Mouse (Mus musculus): ENCODE measurements around the gene Gm20388. TPM values are rescaled to one million over a fixed set of nuclear protein-coding genes. Genes with fewer than 3 reads are reported as not detected.
A peak's percentile ranks its signal among the peaks of the same experiment; 100 is the strongest.
"Not testable (repeated sequence)": the region's sequence is repeated elsewhere in the genome, so short reads cannot be mapped to it uniquely, and the experiment has no call there.

The Gm20388 gene
- total RNA-seq, 1 experiment from 2014 or later: 10.0 TPM

DNA sequence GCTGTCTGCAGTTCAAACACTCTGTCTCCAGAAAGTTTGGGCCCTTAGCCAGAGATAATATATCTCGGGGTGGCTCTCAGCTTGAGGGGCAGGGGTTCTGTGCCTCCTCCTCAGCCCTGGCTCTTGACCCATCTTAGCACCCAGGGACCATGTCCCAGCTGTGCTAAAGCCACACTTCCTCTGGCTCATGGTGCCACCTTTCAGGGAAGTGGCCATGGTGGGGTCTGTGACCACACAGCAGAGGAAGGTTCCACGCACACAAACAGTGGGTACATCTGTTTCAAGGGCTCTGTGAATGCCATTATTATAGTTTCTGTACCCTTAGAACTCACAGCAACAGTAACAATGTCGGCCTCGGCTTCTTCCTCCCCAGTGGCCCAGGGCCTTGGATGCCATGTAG, 873.1 kb downstream of the Gm20388 start:
- no peak for ATAC-seq (replicated peaks; ENCODE audit: insufficient number of reproducible peaks, low FRiP score, low TSS enrichment, poor library complexity, severe bottlenecking)

DNA sequence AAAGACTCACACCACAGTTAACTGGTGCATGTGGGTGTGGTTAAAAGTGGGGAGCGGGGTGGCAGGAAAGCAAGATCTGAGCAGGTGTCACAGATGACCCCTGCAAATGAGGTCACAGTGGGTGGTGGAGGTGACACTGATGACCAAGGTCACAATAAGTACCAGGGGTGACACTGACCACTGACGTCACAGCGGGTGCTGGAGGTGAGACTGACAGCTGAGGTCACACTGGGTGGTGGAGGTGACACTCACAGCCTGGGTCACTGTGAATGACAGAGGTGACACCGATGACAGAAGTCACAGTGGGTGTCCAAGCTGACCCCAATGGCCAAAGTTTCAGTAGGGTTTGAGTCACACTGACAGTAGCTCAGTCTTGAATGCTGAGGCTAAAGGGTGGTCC, 876.1 kb downstream of the Gm20388 start:
- ATAC-seq (replicated peaks; ENCODE audit: insufficient number of reproducible peaks, low FRiP score, low TSS enrichment, poor library complexity, severe bottlenecking): peak; percentile 75

DNA sequence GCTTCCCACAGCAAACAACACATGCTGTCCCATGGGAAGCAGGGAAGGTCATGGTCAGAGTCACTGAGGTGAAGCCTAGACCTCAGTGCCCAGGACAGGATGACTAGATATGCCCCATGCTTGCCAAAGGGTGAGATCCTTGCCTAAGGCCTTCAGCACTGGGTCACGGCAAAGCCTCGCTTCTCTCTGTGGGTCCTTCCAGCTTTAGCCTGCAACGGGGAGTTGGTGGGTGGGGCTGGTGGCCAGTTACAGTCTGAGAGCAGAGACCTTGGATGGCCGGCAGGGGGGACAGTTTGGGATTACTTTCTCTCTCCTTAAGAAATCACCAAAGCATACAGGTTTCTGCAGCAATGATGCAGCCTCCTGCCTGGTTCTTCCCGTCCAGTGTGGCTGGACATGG, 877.0 kb downstream of the Gm20388 start:
- ATAC-seq (replicated peaks; ENCODE audit: insufficient number of reproducible peaks, low FRiP score, low TSS enrichment, poor library complexity, severe bottlenecking): no peak

DNA sequence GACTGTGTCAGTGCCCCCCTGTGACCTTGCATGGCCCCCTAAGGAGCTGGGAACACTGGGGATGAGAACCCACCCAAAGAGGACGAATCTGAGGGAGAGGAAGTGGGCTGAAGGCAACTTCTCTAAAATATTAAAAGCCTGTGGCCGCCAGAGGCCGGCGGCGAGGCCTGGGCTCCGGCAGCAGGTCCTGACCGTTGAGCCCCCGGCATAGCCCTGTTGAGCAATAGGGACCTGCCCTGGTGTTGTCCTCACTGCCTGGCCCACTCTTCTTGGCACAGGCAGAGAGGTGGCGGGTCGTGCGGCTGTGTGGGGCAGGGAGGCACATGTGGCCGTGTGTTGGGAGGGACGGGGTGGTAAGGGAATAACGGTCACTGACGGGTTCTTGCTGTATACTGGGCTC, 882.1 kb downstream of the Gm20388 start:
- no peak for ATAC-seq (replicated peaks; ENCODE audit: insufficient number of reproducible peaks, low FRiP score, low TSS enrichment, poor library complexity, severe bottlenecking)

DNA sequence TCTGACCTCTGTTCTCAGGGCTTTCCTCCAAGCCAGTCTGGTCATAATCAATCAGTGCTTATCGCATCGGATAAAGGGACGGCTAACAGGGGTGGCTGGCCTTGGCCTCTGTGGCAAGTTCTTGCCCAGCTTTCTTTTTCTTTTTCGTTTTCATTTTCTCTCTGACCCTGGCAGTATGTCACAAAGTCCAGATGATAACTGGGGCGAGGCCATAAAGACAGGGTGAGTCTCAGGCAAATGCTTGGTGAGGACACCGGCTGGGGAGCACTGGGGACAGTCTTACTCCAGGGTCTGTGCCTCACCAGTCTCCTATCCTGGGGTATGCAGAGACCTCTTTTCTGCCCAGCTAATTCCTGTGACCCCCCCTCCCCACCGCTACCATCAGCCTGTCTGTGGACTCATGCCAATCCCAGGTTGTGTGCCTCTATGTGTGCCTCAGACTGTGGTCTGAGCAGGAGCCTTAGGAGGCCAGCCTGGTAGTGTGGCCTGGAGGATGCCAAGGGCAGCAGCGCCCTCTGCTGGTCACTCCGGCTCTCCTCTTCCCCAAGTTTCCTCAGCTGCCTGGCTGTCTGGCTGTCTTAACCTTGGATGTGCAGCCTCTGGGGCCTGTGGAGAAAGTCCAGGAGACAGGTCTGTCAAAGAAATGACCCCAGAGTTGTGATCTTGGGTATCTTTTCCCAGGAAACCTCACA, 885.4 kb downstream of the Gm20388 start:
- ATAC-seq (replicated peaks; ENCODE audit: insufficient number of reproducible peaks, low FRiP score, low TSS enrichment, poor library complexity, severe bottlenecking): peak; percentile 69

DNA sequence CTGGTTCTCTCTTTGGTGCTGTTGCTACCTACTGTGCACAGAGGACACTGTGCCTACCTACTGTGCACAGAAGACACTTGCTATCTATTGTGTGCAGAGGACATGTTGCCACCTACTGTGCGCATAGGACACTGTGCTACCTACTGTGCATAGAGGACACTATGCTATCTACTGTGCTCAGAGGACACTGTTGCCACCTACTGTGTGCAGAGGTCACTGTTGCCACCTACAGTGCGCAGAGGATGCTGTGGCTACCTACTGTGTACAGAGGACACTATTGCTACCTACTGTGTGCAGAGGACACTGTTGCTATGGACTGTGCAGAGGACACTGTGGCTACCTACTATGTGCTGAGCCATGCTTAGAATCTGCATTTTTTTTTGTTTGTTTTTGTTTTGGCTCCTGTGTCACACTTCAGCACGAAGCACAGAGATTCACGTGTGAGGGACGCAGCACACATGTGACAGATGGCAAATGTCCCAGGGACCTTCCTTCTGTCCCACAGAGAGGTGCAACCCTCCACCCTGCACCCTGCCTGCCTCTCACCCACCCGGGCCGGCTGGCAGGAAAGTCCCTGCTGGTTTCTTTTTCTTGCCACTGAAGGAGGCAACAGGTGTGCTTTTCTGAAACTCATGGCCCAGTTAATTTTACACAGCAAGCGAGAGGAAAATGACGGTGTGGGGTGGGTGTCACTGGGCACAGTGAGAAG, 886.5 kb downstream of the Gm20388 start:
- ATAC-seq (replicated peaks; ENCODE audit: insufficient number of reproducible peaks, low FRiP score, low TSS enrichment, poor library complexity, severe bottlenecking): no peak

DNA sequence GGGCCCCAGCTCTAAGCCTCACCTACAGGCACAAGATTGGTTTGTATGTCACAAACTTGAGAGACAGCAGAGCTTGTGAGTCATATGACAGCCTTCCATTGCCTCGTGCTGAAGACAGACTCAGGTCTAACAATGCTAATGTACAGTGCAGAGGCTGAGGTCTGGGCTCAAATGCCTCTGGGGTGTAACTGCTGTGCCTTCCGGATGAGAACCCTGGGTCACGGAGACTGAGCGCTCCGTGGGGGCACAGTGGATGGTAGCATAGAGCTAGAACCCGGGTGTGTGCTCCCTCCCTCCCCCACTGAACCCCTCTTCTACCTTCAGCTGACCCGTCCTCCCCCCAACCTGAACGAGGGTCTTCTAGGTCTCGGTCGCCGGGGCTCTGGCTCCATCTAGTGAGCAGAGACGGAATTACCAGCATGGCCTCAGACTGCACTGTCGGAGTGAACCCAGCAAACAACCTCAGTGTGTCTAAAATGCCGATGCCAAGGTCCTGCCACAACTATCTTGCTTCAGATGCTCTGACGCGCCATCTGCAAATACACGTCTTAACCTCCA, 889.7 kb downstream of the Gm20388 start:
- ATAC-seq (replicated peaks; ENCODE audit: insufficient number of reproducible peaks, low FRiP score, low TSS enrichment, poor library complexity, severe bottlenecking): no peak

DNA sequence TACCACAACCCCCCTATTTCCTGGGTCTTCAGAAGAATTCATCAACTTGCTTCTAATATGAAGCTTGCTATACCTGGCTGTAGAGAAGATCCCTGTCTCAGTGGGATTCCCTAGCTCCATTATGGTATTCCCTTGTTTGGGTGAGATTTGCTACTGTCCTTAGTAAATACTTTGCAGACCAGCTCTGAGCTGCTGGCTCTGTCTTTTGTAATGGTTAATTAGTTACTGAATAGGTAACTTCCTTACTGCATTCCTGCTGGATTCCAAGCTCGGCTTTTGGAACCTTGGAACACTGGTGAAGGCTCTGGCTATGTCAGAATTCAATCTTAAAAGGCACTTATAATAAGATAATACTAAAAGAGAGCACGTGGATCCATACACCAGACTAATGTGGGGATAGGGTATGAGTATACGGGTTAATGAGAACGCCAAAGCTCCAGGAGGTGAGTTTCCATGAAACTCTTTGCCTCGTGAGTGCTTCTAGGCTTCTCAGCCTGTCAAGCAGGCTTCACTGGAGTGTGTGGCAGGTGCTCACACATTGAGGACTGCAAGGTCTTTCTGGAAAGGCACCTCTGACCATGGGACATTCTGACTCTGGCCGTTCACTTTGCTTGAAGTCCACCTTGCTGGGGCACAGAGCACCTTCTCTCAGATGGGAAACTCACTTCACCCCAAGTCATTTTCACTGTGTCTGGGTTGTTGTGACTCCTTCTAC, 893.2 kb downstream of the Gm20388 start:
- ATAC-seq (replicated peaks; ENCODE audit: insufficient number of reproducible peaks, low FRiP score, low TSS enrichment, poor library complexity, severe bottlenecking): not testable (repeated sequence)

DNA sequence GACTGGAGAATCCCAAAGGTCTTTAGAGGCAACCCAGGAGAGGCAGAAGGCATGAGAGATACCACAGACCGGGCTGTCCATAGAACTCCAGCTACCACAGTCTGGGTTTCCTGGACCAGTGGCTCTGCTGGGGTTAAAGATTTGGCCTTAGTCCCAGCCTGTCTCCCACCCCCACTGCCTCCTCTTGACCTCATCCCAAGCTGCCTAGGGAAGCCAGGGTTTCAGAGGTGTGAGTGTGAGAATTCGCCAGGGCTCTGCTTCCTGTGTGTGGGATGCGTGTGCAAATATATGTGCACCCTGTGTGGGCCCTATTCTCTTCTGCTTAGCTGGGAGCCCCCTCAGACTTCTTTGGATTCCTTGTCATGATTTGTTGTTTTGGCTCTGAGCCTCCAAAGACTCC, 894.1 kb downstream of the Gm20388 start:
- ATAC-seq (replicated peaks; ENCODE audit: insufficient number of reproducible peaks, low FRiP score, low TSS enrichment, poor library complexity, severe bottlenecking): no peak

DNA sequence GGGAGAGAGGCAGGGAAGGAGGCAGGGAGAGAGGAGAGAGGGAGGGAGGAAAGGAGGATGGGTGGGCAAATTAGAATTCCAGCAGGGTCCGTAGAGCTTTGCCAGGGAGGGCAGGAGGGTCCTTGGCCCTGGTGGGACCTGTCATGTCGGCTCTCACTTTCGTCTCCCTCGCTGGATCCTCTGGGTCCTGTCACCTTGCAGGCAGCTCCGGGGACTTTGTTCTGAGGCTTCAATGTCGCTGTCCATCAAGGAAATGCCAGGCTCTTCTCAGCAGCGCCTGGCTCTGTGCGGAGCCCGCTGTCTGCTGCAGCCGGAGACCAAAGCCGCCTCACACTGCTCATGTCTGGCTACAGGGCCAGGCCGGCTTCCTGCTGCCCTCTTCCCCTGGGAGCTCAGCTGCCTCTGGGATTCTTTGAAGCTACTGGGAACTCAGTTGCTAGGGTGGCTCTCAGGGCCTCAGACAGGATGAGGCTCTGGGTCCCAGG, 896.2 kb downstream of the Gm20388 start:
- ATAC-seq (replicated peaks; ENCODE audit: insufficient number of reproducible peaks, low FRiP score, low TSS enrichment, poor library complexity, severe bottlenecking): no peak

DNA sequence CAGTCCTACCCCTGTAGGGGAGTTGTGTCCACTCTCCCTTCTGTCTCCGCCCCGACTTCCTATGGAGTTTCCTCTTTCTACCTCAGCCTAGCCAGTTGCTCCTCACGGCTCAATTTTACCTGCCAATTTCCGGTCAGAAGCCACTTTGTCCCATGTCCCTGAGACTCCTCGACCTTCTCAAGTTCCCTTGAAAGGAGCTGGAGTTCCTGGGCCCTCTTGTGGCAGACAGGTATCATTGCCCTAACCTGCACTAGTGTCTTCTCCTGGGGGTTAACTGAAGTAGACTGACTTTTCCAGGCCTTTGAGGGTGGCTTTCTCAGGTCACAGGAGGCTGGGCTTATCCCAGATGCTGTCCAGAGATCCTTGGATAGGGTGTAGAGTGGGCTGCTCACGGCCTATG, 897.1 kb downstream of the Gm20388 start:
- 0 out of 2 replicates have a peak, but pooled peaks have one; percentile 13 for ATAC-seq (replicated peaks; ENCODE audit: insufficient number of reproducible peaks, low FRiP score, low TSS enrichment, poor library complexity, severe bottlenecking)

DNA sequence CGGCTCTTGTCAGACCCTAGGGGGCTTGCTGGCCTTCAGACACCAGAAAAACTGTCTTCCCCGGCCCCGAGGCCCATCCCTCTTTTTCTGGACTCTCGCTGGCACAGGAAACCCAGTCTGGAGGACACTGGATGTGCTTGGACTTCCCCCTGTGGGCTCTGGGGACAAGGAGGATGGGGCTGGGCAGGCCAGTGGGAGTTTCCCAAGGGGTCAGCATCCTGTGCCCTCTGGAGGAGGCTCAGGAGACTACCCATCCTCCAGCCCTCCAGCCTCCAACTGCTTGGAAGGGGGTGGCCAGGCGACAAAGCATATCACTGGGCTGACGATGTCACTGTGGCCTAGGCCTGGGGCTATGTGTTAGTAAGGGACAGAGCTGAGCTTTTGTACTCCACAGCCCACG, 898.4 kb downstream of the Gm20388 start:
- ATAC-seq (replicated peaks; ENCODE audit: insufficient number of reproducible peaks, low FRiP score, low TSS enrichment, poor library complexity, severe bottlenecking): no peak

DNA sequence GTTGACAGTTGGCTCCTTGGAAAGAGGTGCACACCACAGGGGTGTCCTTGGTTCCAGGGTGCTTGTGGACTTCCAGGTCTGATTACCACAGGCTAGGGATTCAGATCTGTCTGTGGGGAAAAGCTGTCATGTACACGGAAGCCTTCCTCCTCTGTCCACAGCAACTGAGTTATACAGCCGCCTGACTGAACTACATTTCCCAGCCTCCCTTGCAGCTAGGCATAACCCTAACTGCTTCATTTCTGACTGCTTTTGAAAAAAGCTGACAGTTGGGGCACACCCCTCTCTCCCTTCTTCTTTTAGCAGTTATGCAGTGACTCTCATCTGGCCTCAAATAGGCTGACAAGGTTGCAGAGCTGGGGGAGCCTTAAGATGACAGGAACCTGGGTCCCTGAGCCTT, 901.3 kb downstream of the Gm20388 start:
- ATAC-seq (replicated peaks; ENCODE audit: insufficient number of reproducible peaks, low FRiP score, low TSS enrichment, poor library complexity, severe bottlenecking): no peak

DNA sequence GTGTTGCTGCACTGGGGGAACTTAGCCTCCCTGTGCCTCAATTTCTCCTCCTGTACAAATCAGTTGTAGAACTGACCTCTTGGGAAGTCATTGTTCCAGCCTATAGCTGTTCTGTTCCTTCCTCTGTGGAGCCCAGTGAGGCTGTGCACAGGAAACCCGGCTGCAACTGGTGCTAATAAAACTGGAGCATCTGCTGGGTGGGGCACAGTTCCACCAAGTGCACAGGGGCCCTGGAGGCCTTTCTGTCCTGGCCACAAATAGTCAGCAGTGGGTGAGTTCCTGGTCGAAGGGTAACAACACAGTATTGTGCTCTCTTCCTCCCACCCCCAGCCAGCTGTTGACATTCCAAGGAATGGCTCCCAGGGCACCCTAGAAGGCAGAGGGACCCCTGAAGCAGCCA, 902.4 kb downstream of the Gm20388 start:
- no peak for ATAC-seq (replicated peaks; ENCODE audit: insufficient number of reproducible peaks, low FRiP score, low TSS enrichment, poor library complexity, severe bottlenecking)

DNA sequence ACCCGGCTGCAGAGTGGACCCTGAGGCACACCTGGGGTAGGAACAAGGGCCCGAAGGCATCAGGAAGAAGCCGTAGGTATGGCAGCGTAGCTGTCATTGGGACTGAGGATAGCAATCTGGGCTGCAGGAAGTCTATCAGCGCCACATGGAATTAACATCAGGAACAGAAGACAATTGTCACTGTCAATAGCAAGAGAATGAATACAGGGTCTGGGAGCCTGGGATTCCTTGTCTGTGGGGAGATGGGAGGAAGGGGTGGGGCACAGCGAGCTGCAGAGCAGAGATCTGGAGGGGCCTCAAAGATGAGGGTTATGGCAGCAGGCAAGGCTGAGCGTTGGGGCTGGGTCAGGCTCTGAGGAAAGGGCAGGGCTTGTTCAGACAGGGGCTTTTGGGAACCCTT, 903.2 kb downstream of the Gm20388 start:
- ATAC-seq (replicated peaks; ENCODE audit: insufficient number of reproducible peaks, low FRiP score, low TSS enrichment, poor library complexity, severe bottlenecking): no peak

DNA sequence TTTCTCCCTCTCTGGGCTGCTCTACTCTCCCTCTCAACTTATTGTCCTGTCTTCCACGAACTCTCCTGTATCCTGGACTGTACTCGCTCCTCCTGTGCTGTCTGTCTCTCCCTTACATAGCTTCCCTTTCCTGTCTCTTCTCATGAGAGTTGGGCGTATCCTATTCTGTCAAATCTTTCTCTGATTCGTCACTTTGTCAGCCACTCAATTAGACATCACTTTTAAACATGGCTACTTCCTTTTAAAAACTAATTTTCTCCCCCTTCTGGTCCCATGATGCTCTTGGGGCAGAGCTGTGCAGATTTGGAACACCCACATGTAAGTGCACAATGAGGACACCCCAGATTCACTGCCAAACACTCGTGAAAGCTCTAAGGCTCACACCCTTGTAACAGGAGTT, 905.7 kb downstream of the Gm20388 start:
- no peak for ATAC-seq (replicated peaks; ENCODE audit: insufficient number of reproducible peaks, low FRiP score, low TSS enrichment, poor library complexity, severe bottlenecking)

DNA sequence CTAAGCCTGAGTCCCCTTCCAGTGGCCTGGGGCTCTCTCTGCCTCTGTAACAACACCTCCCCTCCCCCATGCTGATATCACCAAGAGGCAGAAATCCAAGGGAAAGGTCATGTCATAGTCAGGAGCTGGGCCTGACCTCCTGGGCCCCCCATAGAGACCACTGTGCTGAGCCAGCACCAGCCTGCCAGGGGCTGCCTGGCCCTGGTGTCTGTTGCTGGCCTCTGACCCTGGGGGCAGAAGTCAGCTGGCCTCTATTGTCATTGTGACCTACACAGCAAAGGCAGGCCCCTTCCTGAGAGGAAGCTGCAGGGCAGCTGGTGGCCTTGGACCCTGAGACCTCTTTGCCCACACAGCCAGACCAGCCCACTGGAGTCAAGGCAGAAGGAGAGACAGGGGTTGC, 909.3 kb downstream of the Gm20388 start:
- ATAC-seq (replicated peaks; ENCODE audit: insufficient number of reproducible peaks, low FRiP score, low TSS enrichment, poor library complexity, severe bottlenecking): no peak

DNA sequence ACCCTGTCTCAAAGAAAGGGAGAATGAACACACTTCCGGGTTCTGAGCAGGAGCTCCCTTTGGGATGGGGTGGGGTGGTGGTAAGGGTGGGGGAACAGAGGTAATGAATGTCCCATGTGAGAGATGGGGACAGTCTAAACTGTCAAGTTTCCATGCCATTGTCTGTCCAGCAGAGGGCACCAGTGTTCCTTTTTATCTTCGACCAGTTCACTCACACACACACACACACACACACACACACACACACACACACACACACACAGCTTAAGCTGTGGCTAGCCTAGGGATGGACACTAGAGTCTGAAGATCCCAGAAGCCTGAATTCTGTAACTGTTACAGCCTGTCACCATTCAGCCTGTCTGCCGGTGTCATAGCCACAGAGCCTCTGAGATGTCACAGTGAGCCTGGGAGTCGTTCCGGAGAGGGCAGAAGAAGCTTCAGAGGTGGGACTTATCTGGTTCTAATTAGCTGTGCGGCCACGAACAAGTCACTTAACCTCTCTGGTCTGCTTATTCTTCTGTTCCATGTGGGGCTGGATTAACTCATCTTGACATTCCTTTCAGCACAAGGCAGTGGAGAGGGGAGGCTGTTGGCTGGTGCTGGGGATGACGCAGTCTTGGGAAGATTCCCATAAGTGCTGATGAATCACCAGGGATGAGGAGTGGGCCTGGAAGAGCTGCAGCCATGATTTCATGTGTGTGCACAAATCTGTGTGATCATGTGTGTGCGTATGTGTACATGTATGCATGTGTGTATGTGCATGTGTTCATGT, 910.9 kb downstream of the Gm20388 start:
- ATAC-seq (replicated peaks; ENCODE audit: insufficient number of reproducible peaks, low FRiP score, low TSS enrichment, poor library complexity, severe bottlenecking): peak; percentile 49; the same call in 1 of the 2 replicates

DNA sequence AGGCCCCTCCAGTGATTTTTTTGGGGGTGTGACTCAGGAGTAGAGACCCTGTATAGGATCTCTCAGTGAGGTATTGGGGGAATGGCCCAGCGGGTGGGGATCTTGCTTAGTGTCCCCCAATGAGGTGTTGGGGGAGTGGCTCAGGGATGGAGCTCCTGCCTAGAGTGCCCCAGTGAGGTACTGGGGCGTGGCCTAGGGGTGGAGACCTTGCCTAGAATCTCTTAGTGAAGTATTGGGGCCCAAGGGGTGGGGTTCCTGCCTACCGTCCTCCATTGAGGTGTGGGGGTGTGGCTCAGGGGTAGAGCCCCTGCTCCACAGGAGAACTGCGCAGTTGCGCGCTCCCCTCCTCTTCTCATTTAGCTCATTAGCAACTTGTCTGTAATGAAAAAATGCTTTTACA, 912.7 kb downstream of the Gm20388 start:
- no peak for ATAC-seq (replicated peaks; ENCODE audit: insufficient number of reproducible peaks, low FRiP score, low TSS enrichment, poor library complexity, severe bottlenecking)

Measured in monocyte, adult 5-6 weeks (primary cell).